Mouse (Mus musculus): ENCODE results near the gene Ift122. TPM values are rescaled to one million over a fixed set of nuclear protein-coding genes. Genes with fewer than 3 reads are reported as not detected.

Gene Ift122
- total RNA-seq, 2 experiments from 2014 or later, result 22.4 to 22.9 TPM

DNA sequence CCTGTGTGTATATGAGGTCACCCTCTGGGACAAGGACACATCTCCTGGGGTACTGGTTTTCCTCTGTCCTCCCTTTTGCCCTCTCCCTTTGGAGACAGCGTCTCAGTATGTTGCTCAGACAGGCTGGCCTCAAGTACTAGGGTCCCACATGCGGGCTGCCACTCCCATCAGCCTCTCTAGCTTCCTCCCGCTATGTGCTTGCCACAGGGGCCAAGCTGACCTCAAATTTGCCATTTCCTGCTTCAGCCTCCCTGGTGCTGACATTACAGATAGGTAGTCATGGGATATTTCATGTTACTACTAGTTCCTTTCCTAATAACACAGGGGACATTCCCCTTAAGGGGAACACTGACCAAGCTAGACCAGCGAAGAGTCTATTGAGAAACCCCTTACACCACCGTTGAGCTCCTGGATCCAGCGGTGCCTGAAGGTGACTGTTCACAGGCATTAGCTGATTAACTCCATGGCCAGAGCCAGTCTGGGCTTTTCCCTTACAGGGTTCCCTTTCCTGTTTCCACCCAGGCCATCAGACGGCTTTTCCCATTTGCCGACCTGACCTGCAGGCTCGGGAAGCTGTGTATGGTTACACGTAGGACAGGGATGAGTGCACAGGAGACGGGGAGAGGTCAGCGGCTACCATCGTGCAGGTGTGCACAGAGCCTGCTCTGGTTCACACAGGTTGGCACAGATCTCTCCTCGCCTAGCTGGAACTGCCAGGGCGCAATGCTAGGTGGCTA lies 120.0 kb downstream of the Ift122 start:
- DNase-seq, result no peak
- intact Hi-C loops (cut with DNase I), result no loop called here

DNA sequence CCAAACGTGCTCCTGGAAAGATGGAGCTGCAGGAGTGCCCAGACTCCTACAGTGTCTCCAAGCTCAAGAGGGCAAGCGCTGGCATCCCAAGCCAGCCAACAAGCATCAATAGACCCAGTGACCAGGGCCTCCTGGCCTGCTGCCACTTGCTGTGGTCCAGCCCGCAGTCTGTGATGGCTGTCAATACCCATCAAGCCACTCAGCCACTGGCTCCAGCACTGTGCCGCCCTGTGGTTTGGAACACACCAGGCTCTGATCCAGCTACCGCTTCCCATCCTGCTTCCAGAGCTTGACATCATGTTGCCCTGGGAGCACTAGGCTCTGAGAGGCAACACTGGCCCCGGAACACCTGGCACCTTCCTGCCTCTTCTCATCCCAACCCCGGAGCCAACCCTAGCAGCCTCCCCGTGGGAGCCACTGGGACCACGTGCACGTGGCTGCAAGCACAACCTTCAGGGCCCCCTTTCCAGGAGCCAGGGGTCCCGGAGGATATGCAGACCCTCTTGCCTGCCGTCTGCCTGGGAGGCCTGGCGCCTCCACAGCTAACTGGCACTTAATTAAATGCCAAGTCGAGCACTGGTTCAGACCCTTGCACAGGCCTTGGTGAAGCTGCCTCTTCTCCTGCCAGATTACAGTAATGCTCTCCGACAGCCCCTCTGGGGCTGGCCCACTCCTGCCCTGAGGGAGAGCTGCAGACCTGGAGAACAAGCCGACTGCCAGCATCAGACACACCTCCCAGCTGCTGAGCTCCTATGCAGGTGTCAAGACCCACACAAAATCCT lies 120.8 kb downstream of the Ift122 start:
- DNase-seq, result peak in 1 of 2 experiments; percentile 29
- intact Hi-C loops (cut with DNase I), result no loop called here

DNA sequence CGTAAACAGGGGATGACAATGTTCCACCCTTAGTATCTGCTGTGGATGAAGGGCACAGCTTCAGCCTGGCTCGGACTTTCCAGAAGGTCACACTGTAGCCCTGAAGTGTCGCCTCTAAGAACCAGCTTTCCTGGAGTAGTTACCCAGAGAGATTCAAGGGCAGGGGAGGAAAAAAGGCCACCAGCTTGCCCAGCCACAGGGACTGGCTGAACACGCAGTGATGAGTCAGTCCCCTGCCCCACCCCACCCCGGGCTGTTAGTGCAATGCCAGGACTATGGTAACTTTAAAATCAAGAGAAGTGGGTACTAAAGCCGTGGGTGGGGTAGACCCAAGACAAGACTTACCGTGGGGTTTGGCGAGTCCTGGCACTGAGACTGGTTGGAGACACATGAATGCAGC lies 122.3 kb downstream of the Ift122 start:
- no peak for DNase-seq
- intact Hi-C loops (cut with DNase I), result no loop called here

Other genes with a start within 250 kb of the Ift122 start
- gene Raf1, start 176.8 kb upstream of the Ift122 start, total RNA-seq (2021), result 100 to 1,000 TPM; 111 to 119 TPM
- gene Tmem40, start 91.1 kb upstream of the Ift122 start, total RNA-seq (2021), result under 1 TPM; 0.60 TPM
- gene Cand2, start 78.9 kb upstream of the Ift122 start, total RNA-seq (2021), result 10 to 100 TPM; 73.0 to 87.4 TPM
- gene Rpl32, start 44.7 kb upstream of the Ift122 start, total RNA-seq (2021), result 100 to 1,000 TPM; 842 to 867 TPM
- under 1 TPM; 0.79 TPM for gene Efcab12, start 15.1 kb upstream of the Ift122 start, total RNA-seq (2021)
- 1 to 10 TPM; 2.6 to 3.5 TPM for gene Mbd4, start 99 bp upstream of the Ift122 start, total RNA-seq (2021)
- gene Rho, start 78.3 kb downstream of the Ift122 start, total RNA-seq (2021), result under 1 TPM; 0.07 to 0.20 TPM
- gene H1foo, start 91.5 kb downstream of the Ift122 start, total RNA-seq (2021), result not detected
- gene Plxnd1, start 141.5 kb downstream of the Ift122 start, total RNA-seq (2021), result 100 to 1,000 TPM; 179 to 224 TPM

Data from heart, postnatal 10 days (tissue).